Mouse (Mus musculus): Measurements from ENCODE around the gene Tomm20l. TPM values are rescaled to one million over a fixed set of nuclear protein-coding genes. Genes with fewer than 3 reads are reported as not detected.

The Tomm20l gene
- polyA plus RNA-seq, 1 experiment from 2014 or later = 0.36 TPM

Other genes starting within 250 kb of the Tomm20l start
- gene Actr10, start 173.6 kb upstream of the Tomm20l start, polyA plus RNA-seq (2015; fragmentation: Nextera tagmentation; extraction: Ambion mirVana) = 180 and 188 TPM in 2 replicates
- 489 and 519 TPM in 2 replicates for gene Psma3, start 136.8 kb upstream of the Tomm20l start, polyA plus RNA-seq (2015; fragmentation: Nextera tagmentation; extraction: Ambion mirVana)
- 49.1 and 49.4 TPM in 2 replicates for gene Arid4a, start 95.4 kb upstream of the Tomm20l start, polyA plus RNA-seq (2015; fragmentation: Nextera tagmentation; extraction: Ambion mirVana)
- gene Timm9, start 25.3 kb downstream of the Tomm20l start, polyA plus RNA-seq (2015; fragmentation: Nextera tagmentation; extraction: Ambion mirVana) = 106 and 107 TPM in 2 replicates
- gene 2700049A03Rik, start 25.4 kb downstream of the Tomm20l start, polyA plus RNA-seq (2015; fragmentation: Nextera tagmentation; extraction: Ambion mirVana) = 11.1 and 12.3 TPM in 2 replicates
- gene Dact1, start 198.5 kb downstream of the Tomm20l start, polyA plus RNA-seq (2015; fragmentation: Nextera tagmentation; extraction: Ambion mirVana) = 25.1 and 25.3 TPM in 2 replicates